Mouse (Mus musculus): ENCODE data around the gene Sned1. TPM values are rescaled to one million over a fixed set of nuclear protein-coding genes. Genes with fewer than 3 reads are reported as not detected.
A peak's percentile ranks its signal among the peaks of the same experiment; 100 is the strongest.

Sned1 gene
- polyA plus RNA-seq, 1 experiment from 2014 or later, result 0.25 TPM

GRCm38 (mm10) chr1:93227303-93227975 lies 8.2 kb upstream of the Sned1 start:
- 69% methylated on average over 7 of the region's 7 CpGs for WGBS (ENCODE audit: insufficient replicate concordance)
- H3K4me1 ChIP-seq (ENCODE audit: insufficient read depth), result no peaks in the 10 kb centered on the region
- no peak overlapping the region for H3K4me3 ChIP-seq (ENCODE audit: low read depth, low read length)
- no peak for DNase-seq
- no peak overlapping the region for H3K9ac ChIP-seq (replicated peaks)
- H3K27ac ChIP-seq (ENCODE audit: low read depth), result no peak overlapping the region
- no peaks in the 10 kb centered on the region for H3K36me3 ChIP-seq (replicated peaks; ENCODE audit: insufficient read depth, low read length)
- peaks cover 5% of the 10 kb centered on the region; the same call in 1 of the 2 replicates for H3K27me3 ChIP-seq (ENCODE audit: insufficient read depth, low read length)
- no peak for ATAC-seq
- H3K4me2 ChIP-seq (ENCODE audit: low read depth, low read length), result no peak overlapping the region
- TF ChIP-seq EP300 (IDR thresholded peaks at IDR 0.05; ENCODE audit: low read depth) (no peak), CTCF (IDR thresholded peaks at IDR 0.05; ENCODE audit: low read depth) (no peak)
- H3K9me3 ChIP-seq (ENCODE audit: low read length), result no peaks in the 10 kb centered on the region

- Histone ChIP-seq H3K9ac (replicated peaks) (no peak overlapping the region), H3K4me2 (ENCODE audit: low read depth, low read length) (no peak overlapping the region), H3K27ac (ENCODE audit: low read depth) (no peak overlapping the region), H3K36me3 (replicated peaks; ENCODE audit: insufficient read depth, low read length) (no peaks in the 10 kb centered on the region), H3K9me3 (ENCODE audit: low read length) (no peaks in the 10 kb centered on the region), H3K4me3 (ENCODE audit: low read depth, low read length) (no peak overlapping the region), H3K4me1 (ENCODE audit: insufficient read depth) (no peaks in the 10 kb centered on the region), H3K27me3 (ENCODE audit: insufficient read depth, low read length) (peaks cover 5% of the 10 kb centered on the region; the same call in 1 of the 2 replicates)
- TF ChIP-seq CTCF (IDR thresholded peaks at IDR 0.05; ENCODE audit: low read depth), result no peak
- TF ChIP-seq EP300 (IDR thresholded peaks at IDR 0.05; ENCODE audit: low read depth), result no peak
- ATAC-seq (no peak), DNase-seq (no peak)
- WGBS (ENCODE audit: insufficient replicate concordance), result 81% methylated on average over 7 of the region's 7 CpGs
Observed at GRCm38 (mm10) chr1:93227976-93228365, 7.7 kb upstream of the Sned1 start.

GRCm38 (mm10) chr1:93229221-93229620 lies 6.4 kb upstream of the Sned1 start:
- 72% methylated on average over 6 of the region's 6 CpGs for WGBS (ENCODE audit: insufficient replicate concordance)
- no peak overlapping the region for H3K27ac ChIP-seq (ENCODE audit: low read depth)
- ATAC-seq (no peak), DNase-seq (no peak)
- TF ChIP-seq CTCF (IDR thresholded peaks at IDR 0.05; ENCODE audit: low read depth) (no peak), EP300 (IDR thresholded peaks at IDR 0.05; ENCODE audit: low read depth) (no peak)
- H3K9ac ChIP-seq (replicated peaks), result no peak overlapping the region
- no peak overlapping the region for H3K4me2 ChIP-seq (ENCODE audit: low read depth, low read length)
- H3K4me1 ChIP-seq (ENCODE audit: insufficient read depth), result no peaks in the 10 kb centered on the region
- no peak overlapping the region for H3K4me3 ChIP-seq (ENCODE audit: low read depth, low read length)
- H3K27me3 ChIP-seq (ENCODE audit: insufficient read depth, low read length), result no peaks in the 10 kb centered on the region
- no peaks in the 10 kb centered on the region for H3K9me3 ChIP-seq (ENCODE audit: low read length)
- no peaks in the 10 kb centered on the region for H3K36me3 ChIP-seq (replicated peaks; ENCODE audit: insufficient read depth, low read length)

GRCm38 (mm10) chr1:93229626-93230025 lies 6.0 kb upstream of the Sned1 start:
- no peak overlapping the region for H3K4me3 ChIP-seq (ENCODE audit: low read depth, low read length)
- DNase-seq (no peak), ATAC-seq (no peak)
- H3K4me2 ChIP-seq (ENCODE audit: low read depth, low read length), result no peak overlapping the region
- TF ChIP-seq EP300 (IDR thresholded peaks at IDR 0.05; ENCODE audit: low read depth), result no peak
- no peak for TF ChIP-seq CTCF (IDR thresholded peaks at IDR 0.05; ENCODE audit: low read depth)
- H3K27me3 ChIP-seq (ENCODE audit: insufficient read depth, low read length), result peaks cover under 1% of the 10 kb centered on the region; the same call in 1 of the 2 replicates
- H3K9ac ChIP-seq (replicated peaks), result no peak overlapping the region
- no peaks in the 10 kb centered on the region for H3K36me3 ChIP-seq (replicated peaks; ENCODE audit: insufficient read depth, low read length)
- 66% methylated on average over 4 of the region's 4 CpGs for WGBS (ENCODE audit: insufficient replicate concordance)
- no peaks in the 10 kb centered on the region for H3K9me3 ChIP-seq (ENCODE audit: low read length)
- H3K4me1 ChIP-seq (ENCODE audit: insufficient read depth), result no peaks in the 10 kb centered on the region
- no peak overlapping the region for H3K27ac ChIP-seq (ENCODE audit: low read depth)

GRCm38 (mm10) chr1:93236545-93236924 lies 894 bp downstream of the Sned1 start:
- H3K27ac ChIP-seq (ENCODE audit: low read depth), result no peak overlapping the region
- peak overlapping the region; percentile 90 for H3K4me2 ChIP-seq (ENCODE audit: low read depth, low read length)
- ATAC-seq (peak; percentile 13; the same call in 1 of the 2 replicates), DNase-seq (no peak)
- peak overlapping the region; percentile 54 for H3K4me3 ChIP-seq (ENCODE audit: low read depth, low read length)
- H3K27me3 ChIP-seq (ENCODE audit: insufficient read depth, low read length), result peaks cover 27% of the 10 kb centered on the region
- no peaks in the 10 kb centered on the region for H3K36me3 ChIP-seq (replicated peaks; ENCODE audit: insufficient read depth, low read length)
- H3K4me1 ChIP-seq (ENCODE audit: insufficient read depth), result peaks cover 13% of the 10 kb centered on the region
- TF ChIP-seq EP300 (IDR thresholded peaks at IDR 0.05; ENCODE audit: low read depth) (no peak), CTCF (IDR thresholded peaks at IDR 0.05; ENCODE audit: low read depth) (peak; percentile 41)
- no peaks in the 10 kb centered on the region for H3K9me3 ChIP-seq (ENCODE audit: low read length)
- WGBS (ENCODE audit: insufficient replicate concordance), result 15% methylated on average over 3 of the region's 3 CpGs
- H3K9ac ChIP-seq (replicated peaks), result no peak overlapping the region

- H3K9ac ChIP-seq (replicated peaks), result no peak overlapping the region
- H3K36me3 ChIP-seq (replicated peaks; ENCODE audit: insufficient read depth, low read length), result no peaks in the 10 kb centered on the region
- H3K4me1 ChIP-seq (ENCODE audit: insufficient read depth), result peaks cover 13% of the 10 kb centered on the region
- 78% methylated on average over 10 of the region's 10 CpGs for WGBS (ENCODE audit: insufficient replicate concordance)
- DNase-seq (no peak), ATAC-seq (no peak)
- no peak for TF ChIP-seq CTCF (IDR thresholded peaks at IDR 0.05; ENCODE audit: low read depth)
- no peak for TF ChIP-seq EP300 (IDR thresholded peaks at IDR 0.05; ENCODE audit: low read depth)
- H3K27me3 ChIP-seq (ENCODE audit: insufficient read depth, low read length), result peaks cover 27% of the 10 kb centered on the region
- H3K4me3 ChIP-seq (ENCODE audit: low read depth, low read length), result no peak overlapping the region
- no peak overlapping the region for H3K4me2 ChIP-seq (ENCODE audit: low read depth, low read length)
- H3K9me3 ChIP-seq (ENCODE audit: low read length), result no peaks in the 10 kb centered on the region
- H3K27ac ChIP-seq (ENCODE audit: low read depth), result no peak overlapping the region
Observed at GRCm38 (mm10) chr1:93237676-93238075, 2.0 kb downstream of the Sned1 start.

Data from liver, postnatal 0 days (tissue).